Comparison of ENCODE assay signal across 10 mouse cellular contexts in genomic region chr10:6885460-6885859, GRCm38 (mm10).
DNase-seq lines count a peak whose midpoint lies in the region; ATAC-seq and TF ChIP-seq lines count a peak whose summit lies in the region.
"Had no signal": no experiment of that assay in that cellular context is flagged by ENCODE, and none has a peak within 500 bp of the region (broad histone marks: within the 10 kb centered on the region; RNA-seq: fewer than 3 reads in every experiment).

No protein-coding gene starts in this region.

- WGBS in limb, embryonic 14.5 days: 0% methylated on average over 1 of the region's 1 CpGs

- no peak for TF ChIP-seq POLR2A in limb, embryonic 14.5 days (IDR thresholded peaks at IDR 0.05; ENCODE audit: borderline replicate concordance, extremely low read depth, insufficient read depth, insufficient read length)

- DNase-seq in layer of hippocampus, adult 9-10 months (ENCODE audit: low spot score): peak; percentile 55
- no peak for DNase-seq in layer of hippocampus, adult 11-12 months (ENCODE audit: low spot score)
- DNase-seq in CD8-positive naive resting alpha-beta T cell, adult 2 months (ENCODE audit: low read depth in 2 of 2, low spot score in 2 of 2): peak; percentile 11 to 31
- DNase-seq in ZHBTc4 (ENCODE audit: low read depth, low spot score): peak; percentile 38
- peak; percentile 65 for DNase-seq in limb, embryonic 14.5 days (ENCODE audit: low spot score)
- DNase-seq in cerebellum, adult 11-12 months: no peak
- DNase-seq in gastrocnemius, postnatal 4 days (ENCODE audit: low spot score in 2 of 2): no peak
- DNase-seq: kidney, postnatal 10 days had no signal

- 0 out of 2 replicates have a peak, but pooled peaks cover 7% of the 10 kb centered on the region for H3K4me1 ChIP-seq in limb, embryonic 14.5 days (ENCODE audit: control insufficient read depth, insufficient read depth, low read length)
- H3K4me1 ChIP-seq: midbrain, embryonic 12.5 days had no signal

- H3K36me3 ChIP-seq in limb, embryonic 14.5 days (ENCODE audit: control insufficient read depth, insufficient read depth, low read length): no peaks in the 10 kb centered on the region
- H3K36me3 ChIP-seq: midbrain, embryonic 12.5 days had no signal

- no peak overlapping the region for H3K4me2 ChIP-seq in limb, embryonic 14.5 days (replicated peaks; ENCODE audit: low read depth, low read length, severe bottlenecking)
- H3K4me2 ChIP-seq: midbrain, embryonic 12.5 days had no signal

- H3K9ac ChIP-seq in limb, embryonic 14.5 days (ENCODE audit: low read depth, low read length, severe bottlenecking): no peak overlapping the region
- H3K9ac ChIP-seq: midbrain, embryonic 12.5 days had no signal

- no peak overlapping the region for H3K27ac ChIP-seq in limb, embryonic 14.5 days (replicated peaks; ENCODE audit: low read depth, low read length)
- H3K27ac ChIP-seq: midbrain, embryonic 12.5 days had no signal

- H3K9me3 ChIP-seq in limb, embryonic 14.5 days (ENCODE audit: control insufficient read depth, low read length): no peaks in the 10 kb centered on the region
- H3K9me3 ChIP-seq: midbrain, embryonic 12.5 days had no signal

- no peak overlapping the region for H3K4me3 ChIP-seq in limb, embryonic 14.5 days (replicated peaks; ENCODE audit: low read length)
- H3K4me3 ChIP-seq: midbrain, embryonic 12.5 days had no signal

- ATAC-seq in limb, embryonic 14.5 days (ENCODE audit: low FRiP score, low read depth): no peak
- ATAC-seq in megakaryocyte-erythroid progenitor cell, adult 5-6 weeks (replicated peaks; ENCODE audit: low FRiP score, low TSS enrichment, poor library complexity, severe bottlenecking): no peak

- H3K27me3 ChIP-seq in limb, embryonic 14.5 days (ENCODE audit: control insufficient read depth, insufficient read depth, low read length): no peaks in the 10 kb centered on the region
- H3K27me3 ChIP-seq: midbrain, embryonic 12.5 days had no signal

Comparison
In these comparisons a context has a peak if more than half of its experiments do, and no peak if none do; other contexts are left out.
1. DNase-seq: peak in layer of hippocampus, adult 9-10 months (single experiment), CD8-positive naive resting alpha-beta T cell, adult 2 months (2 of 2), ZHBTc4 (single experiment) and limb, embryonic 14.5 days (single experiment); none in layer of hippocampus, adult 11-12 months (single experiment), cerebellum, adult 11-12 months (single experiment) and gastrocnemius, postnatal 4 days (0 of 2).